Mouse (Mus musculus) CH12.LX (cell line): ENCODE data around the gene Smad6. TPM values are rescaled to one million over a fixed set of nuclear protein-coding genes. Genes with fewer than 3 reads are reported as not detected.

ENCODE experiments used
- DNase-seq: peaks from one replicate; pipeline ENCODE4 v3.0.0-alpha.2; 2013; ENCODE audit errors: extremely low read depth
- H3K27ac ChIP-seq: 2 replicates; pipeline ENCODE4 v1.5.1; 2012; ENCODE audit warnings: low read depth, mild to moderate bottlenecking, control low read depth, moderate library complexity; ENCODE audit not compliant: insufficient read depth
- H3K27me3 ChIP-seq: replicated peaks from 2 replicates; pipeline ENCODE3; 2012; ENCODE audit warnings: inconsistent platforms
- H3K36me3 ChIP-seq, 2 experiments: replicated peaks in 1 of 2; 2 replicates each; pipeline versions ENCODE3 to v1.6.1; 2012; ENCODE audit warnings: inconsistent platforms in 1 of 2, low read length in 1 of 2, mild to moderate bottlenecking in 1 of 2, mixed read lengths in 1 of 2, moderate library complexity in 1 of 2; ENCODE audit not compliant: control insufficient read depth in 1 of 2, insufficient read depth in 1 of 2
- H3K4me1 ChIP-seq, 2 experiments: 2 replicates each; pipeline ENCODE4 v1.6.1; 2012; ENCODE audit warnings: inconsistent platforms in 1 of 2, moderate library complexity in 1 of 2; ENCODE audit not compliant: insufficient read depth in 2 of 2, control insufficient read depth in 1 of 2
- H3K4me2 ChIP-seq: 2 replicates; pipeline ENCODE4 v1.6.1; 2012; ENCODE audit warnings: low read depth, mild to moderate bottlenecking, control low read depth; ENCODE audit not compliant: poor library complexity, insufficient read depth, severe bottlenecking
- H3K4me3 ChIP-seq, 3 experiments: fragments of 150-350 bp in 1 of 3; sonication (generic) in 1 of 3; replicated peaks in 1 of 3; 2 replicates each; pipeline versions ENCODE3 to v1.5.1; 2011 to 2012; ENCODE audit warnings: low read depth in 2 of 3, low read length in 2 of 3, mild to moderate bottlenecking in 2 of 3, moderate library complexity in 2 of 3, control low read depth in 1 of 3, improper control_type of control experiment in 1 of 3, inconsistent platforms in 1 of 3, mixed read lengths in 1 of 3; ENCODE audit not compliant: poor library complexity in 1 of 3
- H3K79me2 ChIP-seq: replicated peaks from 2 replicates; pipeline ENCODE4 v1.6.1; 2012; ENCODE audit warnings: mild to moderate bottlenecking, moderate library complexity; ENCODE audit not compliant: control insufficient read depth, poor library complexity, insufficient read depth, severe bottlenecking; ENCODE audit errors: extremely low read depth
- H3K9ac ChIP-seq: 2 replicates; pipeline ENCODE4 v1.6.1; 2012; ENCODE audit warnings: low read depth, mild to moderate bottlenecking, control low read depth, moderate library complexity; ENCODE audit not compliant: insufficient read depth
- H3K9me3 ChIP-seq: replicated peaks from 2 replicates; pipeline ENCODE3; 2012; ENCODE audit warnings: low read length, inconsistent platforms, mixed read lengths
- CHD2 ChIP-seq: IDR thresholded peaks from 2 replicates; pipeline ENCODE4 v1.6.1; 2011; ENCODE audit warnings: low read length, improper control_type of control experiment
- E2F4 ChIP-seq: IDR thresholded peaks from 2 replicates; pipeline ENCODE4 v1.6.1; 2011; ENCODE audit warnings: low read depth, low read length, improper control_type of control experiment; ENCODE audit not compliant: insufficient replicate concordance
- GABPA ChIP-seq: IDR thresholded peaks from 2 replicates; pipeline ENCODE4 v1.6.1; 2012; ENCODE audit warnings: low read depth, low read length, improper control_type of control experiment, inconsistent platforms; ENCODE audit not compliant: insufficient replicate concordance
- HCFC1 ChIP-seq: IDR thresholded peaks from 2 replicates; pipeline ENCODE4 v1.6.1; 2012; ENCODE audit warnings: low read depth, mild to moderate bottlenecking, inconsistent platforms, low read length, improper control_type of control experiment
- IRF4 ChIP-seq: IDR thresholded peaks from 2 replicates; pipeline ENCODE4 v1.6.1; 2014; ENCODE audit warnings: low read depth, mild to moderate bottlenecking, inconsistent platforms, low read length, improper control_type of control experiment
- KAT2A ChIP-seq: IDR thresholded peaks from 2 replicates; pipeline ENCODE4 v1.6.1; 2012; ENCODE audit warnings: low read length, improper control_type of control experiment, inconsistent platforms; ENCODE audit not compliant: insufficient replicate concordance
- MAZ ChIP-seq: IDR thresholded peaks from 2 replicates; pipeline ENCODE4 v1.6.1; 2012; ENCODE audit warnings: low read depth, mild to moderate bottlenecking, inconsistent platforms, low read length, improper control_type of control experiment, moderate library complexity
- NRF1 ChIP-seq: IDR thresholded peaks from 2 replicates; pipeline ENCODE4 v1.6.1; 2014; ENCODE audit warnings: low read depth, mild to moderate bottlenecking, inconsistent platforms, low read length, improper control_type of control experiment, moderate library complexity
- PAX5 ChIP-seq: IDR thresholded peaks from 2 replicates; pipeline ENCODE4 v1.6.1; 2012; ENCODE audit warnings: low read length, inconsistent platforms, mixed read lengths
- POLR2A ChIP-seq: IDR thresholded peaks from 2 replicates; pipeline ENCODE4 v1.6.1; 2011; ENCODE audit warnings: low read depth, mild to moderate bottlenecking, improper control_type of control experiment, low read length
- RCOR1 ChIP-seq: conservative IDR thresholded peaks from 2 replicates; pipeline ENCODE4 v1.6.1; 2012; ENCODE audit warnings: low read depth, mild to moderate bottlenecking, inconsistent platforms, low read length, improper control_type of control experiment
- TBP ChIP-seq: conservative IDR thresholded peaks from 2 replicates; pipeline ENCODE4 v1.6.1; 2011; ENCODE audit warnings: low read depth, low read length, improper control_type of control experiment
- UBTF ChIP-seq: IDR thresholded peaks from 2 replicates; pipeline ENCODE4 v1.6.1; 2012; ENCODE audit warnings: low read depth, mild to moderate bottlenecking, inconsistent platforms, low read length, improper control_type of control experiment, moderate library complexity
- USF2 ChIP-seq: conservative IDR thresholded peaks from 2 replicates; pipeline ENCODE4 v1.6.1; 2011; ENCODE audit warnings: low read depth, low read length, improper control_type of control experiment
- ZC3H11A ChIP-seq: IDR thresholded peaks from 2 replicates; pipeline ENCODE4 v1.6.1; 2012; ENCODE audit warnings: low read depth, mild to moderate bottlenecking, inconsistent platforms, low read length, improper control_type of control experiment
- ZNF384 ChIP-seq: IDR thresholded peaks from 2 replicates; pipeline ENCODE4 v1.6.1; 2012; ENCODE audit warnings: low read depth, low read length, improper control_type of control experiment, inconsistent platforms
- dilution Hi-C: fragments of 300-500 bp; cut with MboI; formaldehyde crosslinking; loops from 2 replicates; pipeline ENCODE4 v1.14.3; 2020; ENCODE audit warnings: low sequenced_read_pairs; ENCODE audit not compliant: extremely low pct_unique_long_range_greater_than_20kb, extremely low pct_ligation_motif_present
- in situ Hi-C: fragments of 300-500 bp; cut with MboI; formaldehyde crosslinking; loops from 3 replicates; pipeline ENCODE4 v1.14.3; 2019; ENCODE audit warnings: low sequenced_read_pairs, low pct_ligation_motif_present, low pct_unique_long_range_greater_than_20kb, mixed read lengths
- polyA plus RNA-seq: library from polyadenylated mRNA; unstranded; fragments of >175 nt; gene quantifications from 2 replicates; pipeline ENCODE4 v1.2.1, GENCODE M21; 2012; ENCODE audit warnings: low read depth; ENCODE audit not compliant: insufficient read length
- total RNA-seq, 2 experiments: library from RNA; depleted of rRNA; stranded (reverse); fragments of 300-350 nt in 1 of 2; fragments of >200 nt in 1 of 2; gene quantifications; 2 replicates each; pipeline ENCODE4 v1.2.3; 2012 to 2014

Smad6 gene
- total and polyA plus RNA-seq, 3 experiments, result not detected

- Histone ChIP-seq H3K9me3 (no peaks in the 10 kb centered on the region), H3K9ac (no peak overlapping the region), H3K36me3 (no peaks in the 10 kb centered on the region), H3K27me3 (peaks cover 12% of the 10 kb centered on the region), H3K27ac (no peak overlapping the region), H3K4me2 (no peak overlapping the region), H3K4me3 (no peak overlapping the region), H3K79me2 (no peaks in the 10 kb centered on the region), H3K4me1 (no peaks in the 10 kb centered on the region)
- dilution Hi-C loops, result no loop called here
- TF ChIP-seq ZC3H11A (no peak), HCFC1 (no peak), KAT2A (no peak), GABPA (no peak), E2F4 (no peak), IRF4 (no peak), MAZ (no peak), CHD2 (no peak), UBTF (no peak), RCOR1 (no peak), USF2 (no peak), NRF1 (no peak), POLR2A (no peak), PAX5 (no peak), ZNF384 (no peak)
- in situ Hi-C loops, result no loop called here
- DNase-seq, result no peak
Observed at GRCm38 (mm10) chr9:63979275-63979674, 42.6 kb downstream of the Smad6 start.

DNA sequence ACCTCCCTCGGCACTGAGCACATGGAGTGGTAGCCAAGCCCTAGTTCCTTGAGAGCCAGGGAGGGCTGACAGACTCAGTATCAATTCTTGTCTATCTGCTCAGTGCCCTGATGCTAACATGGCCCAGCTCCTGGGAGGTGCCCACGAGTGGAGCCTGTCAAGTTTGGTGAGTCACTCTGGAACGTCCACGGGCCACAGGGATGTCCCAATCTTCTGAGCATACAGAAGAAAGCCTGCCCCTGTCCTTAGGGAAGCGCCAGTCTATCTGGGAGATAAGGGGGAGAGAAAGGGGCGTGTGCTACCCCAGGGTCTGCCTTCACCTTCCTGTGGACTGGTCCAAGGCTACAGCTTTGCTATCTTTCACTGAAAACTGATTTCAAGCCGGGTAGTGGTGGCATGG lies 43.2 kb downstream of the Smad6 start:
- dilution Hi-C loops, result no loop called here
- no peaks in the 10 kb centered on the region for H3K36me3 ChIP-seq

More for the DNA sequence above, 43.2 kb downstream of the Smad6 start:
- H3K9ac ChIP-seq, result no peak overlapping the region
- no peak overlapping the region for H3K4me2 ChIP-seq
- H3K27me3 ChIP-seq, result peaks cover 12% of the 10 kb centered on the region
- no peaks in the 10 kb centered on the region for H3K9me3 ChIP-seq
- H3K79me2 ChIP-seq, result no peaks in the 10 kb centered on the region
- DNase-seq, result no peak
- no peak overlapping the region for H3K27ac ChIP-seq
- H3K4me3 ChIP-seq, result no peak overlapping the region
- in situ Hi-C loops, result no loop called here
- TF ChIP-seq GABPA, result no peak
- no peak for TF ChIP-seq NRF1
- TF ChIP-seq TBP, result no peak
- no peak for TF ChIP-seq CHD2
- TF ChIP-seq POLR2A, result no peak
- H3K4me1 ChIP-seq, result no peaks in the 10 kb centered on the region
